Mouse (Mus musculus) cerebellum, postnatal 25 days (tissue): ENCODE data around the gene Trpm5.

Experiments
- DNase-seq, 2 experiments: peaks; one replicate each; pipeline ENCODE4 v3.0.0; 2021; ENCODE audit warnings: mixed read lengths in 2 of 2

Trpm5 gene

DNA sequence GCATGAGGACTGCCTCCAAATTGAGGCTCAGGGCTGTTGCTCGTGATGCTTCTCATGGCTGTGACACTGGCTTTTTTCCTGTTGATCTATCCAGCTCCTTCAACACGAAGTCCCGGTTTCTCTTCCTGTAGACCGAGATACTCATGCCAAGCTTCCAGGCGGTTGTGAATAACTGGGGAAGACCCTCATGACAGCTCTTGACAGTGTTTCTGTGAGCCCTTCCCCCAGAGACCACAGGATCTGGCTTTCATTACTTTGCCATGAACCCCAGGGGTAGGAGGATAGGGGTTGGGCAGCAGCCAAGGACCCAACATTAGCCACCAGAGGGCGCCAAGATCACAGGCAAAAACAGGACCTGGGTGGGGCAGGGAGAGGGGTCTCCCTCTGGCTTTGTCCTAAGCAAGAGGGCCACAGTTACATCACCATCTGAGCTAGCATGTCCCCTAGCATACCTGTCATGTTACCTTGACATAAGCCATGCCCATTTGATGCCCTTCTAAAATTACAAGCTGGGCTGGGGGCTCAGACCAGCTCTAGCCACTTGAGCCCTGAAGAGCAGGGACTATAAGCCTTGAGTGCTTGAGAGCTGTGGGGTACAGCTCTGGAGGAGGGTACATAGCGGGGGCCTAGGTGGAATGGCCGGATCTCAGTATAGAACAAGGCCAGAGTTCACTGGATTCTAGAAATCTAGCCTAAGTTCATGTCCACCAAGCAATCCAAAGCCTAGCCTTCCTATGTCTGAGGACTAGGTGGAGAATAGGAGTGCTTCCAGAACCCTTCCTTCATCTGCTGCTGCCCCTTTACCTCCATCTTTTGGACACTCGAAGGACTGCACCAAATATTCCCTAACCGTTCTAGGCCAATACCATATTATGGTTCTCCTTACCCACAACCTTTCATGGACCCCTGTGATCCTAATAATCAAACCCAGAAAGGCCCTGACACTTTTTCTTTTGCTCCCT is at the start of gene Trpm5:
Gene Trpm5 (minus strand): TSS at position 51 of the 962 bp plus-strand sequence.
- peak; percentile 68 to 78 for DNase-seq

DNA sequence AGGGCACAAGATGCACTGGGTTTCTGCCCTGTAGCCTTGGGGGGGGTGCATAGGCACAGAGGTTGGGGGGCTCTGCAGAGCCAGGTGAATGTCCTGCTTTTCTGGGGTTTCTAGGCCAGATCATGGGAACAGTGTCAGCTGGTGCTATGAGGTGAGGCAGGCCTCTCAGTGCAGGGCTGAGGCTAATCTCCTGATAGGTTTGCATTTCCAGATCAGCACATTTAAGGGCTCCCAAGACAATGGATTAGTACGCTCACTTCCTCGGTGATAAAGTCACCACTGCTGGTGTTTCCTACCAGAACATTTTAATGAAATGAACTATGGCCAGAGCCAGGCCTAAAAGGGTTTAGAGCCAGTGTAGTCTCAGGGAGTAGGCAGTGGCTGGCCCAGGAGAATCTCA is 48.2 kb upstream of the Trpm5 start:
- DNase-seq: no peak

DNA sequence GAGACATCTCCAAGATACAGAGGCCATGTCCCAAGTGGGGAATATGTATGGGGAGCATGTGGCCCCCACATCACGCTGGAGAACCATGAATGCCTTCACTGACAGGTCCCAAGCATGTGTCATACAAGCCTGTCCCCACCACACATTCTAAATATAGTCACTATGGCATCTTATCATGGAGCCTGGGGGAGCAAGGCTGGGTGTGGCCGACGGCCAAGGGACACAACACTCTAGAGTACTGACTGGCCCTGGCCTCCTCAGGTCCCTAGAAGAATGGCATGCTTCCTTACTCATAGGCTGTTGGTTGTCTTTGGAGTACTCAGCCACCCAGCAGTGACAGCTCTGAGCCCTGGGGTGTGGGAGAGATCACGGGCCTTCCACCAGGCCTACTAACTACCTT is 45.5 kb upstream of the Trpm5 start:
- DNase-seq: no peak

DNA sequence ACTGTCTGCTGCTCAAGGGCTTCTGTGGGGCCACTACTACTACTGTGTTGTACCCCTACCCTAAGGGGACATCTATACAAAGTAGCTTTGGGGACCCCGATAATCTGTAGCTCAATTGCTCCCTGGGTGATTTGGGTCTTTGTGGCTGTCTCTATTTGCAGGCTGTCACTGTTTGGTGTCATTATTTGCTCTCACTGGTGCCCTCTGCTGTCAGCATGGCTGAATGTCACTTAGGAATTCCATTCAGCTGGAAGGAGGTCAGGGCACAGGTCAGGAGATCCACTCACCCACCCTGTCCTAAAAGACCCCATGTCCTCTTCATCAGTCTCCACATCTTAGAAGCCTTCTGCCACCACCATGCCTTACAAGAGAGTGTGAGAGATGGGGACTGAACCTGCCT is 44.3 kb upstream of the Trpm5 start:
- peak; percentile 81 to 85 for DNase-seq

DNA sequence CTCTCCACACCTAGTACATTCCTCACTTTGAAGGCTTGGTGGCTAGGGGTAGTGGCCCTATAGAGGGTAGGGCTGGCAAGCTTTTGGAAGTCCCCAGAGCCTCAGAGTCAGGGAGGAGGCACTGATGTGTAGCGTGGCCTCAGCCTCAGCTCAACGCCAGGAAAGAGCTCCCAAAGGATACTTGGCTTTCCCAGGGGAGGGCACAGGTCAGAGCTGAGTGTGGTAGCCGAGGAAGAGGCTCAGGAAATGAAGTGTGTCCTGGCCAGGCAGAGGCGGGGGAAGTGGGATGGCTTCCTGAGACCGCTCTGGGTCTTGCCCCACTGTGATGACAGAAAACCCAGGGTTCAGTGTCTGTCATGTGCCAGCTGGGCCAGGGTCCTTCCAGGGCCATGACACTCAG is 42.1 kb upstream of the Trpm5 start:
- no peak for DNase-seq

DNA sequence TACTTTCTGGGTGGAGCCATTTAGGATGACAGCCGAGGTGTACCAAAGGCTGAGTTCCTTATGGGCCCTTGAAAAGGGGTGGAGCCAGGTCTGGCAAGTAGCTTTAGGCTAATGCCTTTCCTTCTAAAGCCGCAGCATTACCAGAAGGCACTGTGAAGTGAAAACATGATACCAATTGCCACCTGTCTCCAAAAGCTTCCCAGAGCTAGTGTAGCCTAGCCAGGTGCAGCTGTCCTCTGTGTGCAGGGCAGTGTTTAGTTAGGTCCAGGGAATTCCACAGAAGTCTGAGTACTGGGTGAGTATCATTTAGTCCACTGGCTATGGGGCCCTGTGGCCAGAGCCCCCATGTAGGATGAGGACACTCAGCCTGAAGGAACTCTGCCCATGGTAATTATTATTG is 41.7 kb upstream of the Trpm5 start:
- no peak for DNase-seq

DNA sequence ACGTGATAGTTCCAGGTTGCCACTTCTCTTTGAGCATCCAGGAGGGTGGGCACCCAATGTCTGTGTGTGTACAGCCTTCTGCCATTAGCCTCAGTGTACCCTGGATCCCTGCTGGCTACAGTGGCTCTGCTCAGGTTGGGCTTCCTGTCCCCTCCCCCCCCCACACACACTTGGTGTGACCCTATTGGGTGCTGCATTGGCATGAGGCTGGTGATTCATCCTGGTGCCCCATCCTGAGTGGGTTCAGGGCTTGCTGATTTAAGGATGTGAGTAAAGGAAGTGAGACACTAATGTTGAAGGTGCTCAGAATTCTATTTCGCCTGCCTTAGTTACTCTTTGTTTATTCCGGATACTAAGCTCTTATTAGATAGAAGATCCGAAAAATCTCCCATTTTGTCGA is 38.4 kb upstream of the Trpm5 start:
- no peak for DNase-seq

DNA sequence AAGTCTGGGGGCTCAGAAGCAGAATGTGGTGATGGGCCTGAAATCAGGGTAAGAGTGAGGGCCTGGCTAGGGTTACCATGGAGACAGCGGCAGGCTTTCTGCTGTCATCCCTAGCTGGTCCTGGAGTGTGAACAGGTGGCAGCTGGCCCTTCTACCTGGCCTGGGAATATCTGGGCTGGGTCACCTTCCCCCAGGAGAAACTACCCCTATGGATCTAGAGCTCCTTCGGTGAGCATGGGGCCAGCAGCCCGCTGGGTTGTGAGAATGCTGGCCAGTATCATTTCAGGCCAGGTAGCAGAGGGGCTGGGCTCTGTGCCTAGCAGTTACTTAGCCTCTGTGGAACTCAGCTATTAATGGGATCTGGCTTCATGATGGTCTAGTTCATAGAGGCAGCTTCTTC is 30.5 kb upstream of the Trpm5 start:
- peak; percentile 68 to 80 for DNase-seq

DNA sequence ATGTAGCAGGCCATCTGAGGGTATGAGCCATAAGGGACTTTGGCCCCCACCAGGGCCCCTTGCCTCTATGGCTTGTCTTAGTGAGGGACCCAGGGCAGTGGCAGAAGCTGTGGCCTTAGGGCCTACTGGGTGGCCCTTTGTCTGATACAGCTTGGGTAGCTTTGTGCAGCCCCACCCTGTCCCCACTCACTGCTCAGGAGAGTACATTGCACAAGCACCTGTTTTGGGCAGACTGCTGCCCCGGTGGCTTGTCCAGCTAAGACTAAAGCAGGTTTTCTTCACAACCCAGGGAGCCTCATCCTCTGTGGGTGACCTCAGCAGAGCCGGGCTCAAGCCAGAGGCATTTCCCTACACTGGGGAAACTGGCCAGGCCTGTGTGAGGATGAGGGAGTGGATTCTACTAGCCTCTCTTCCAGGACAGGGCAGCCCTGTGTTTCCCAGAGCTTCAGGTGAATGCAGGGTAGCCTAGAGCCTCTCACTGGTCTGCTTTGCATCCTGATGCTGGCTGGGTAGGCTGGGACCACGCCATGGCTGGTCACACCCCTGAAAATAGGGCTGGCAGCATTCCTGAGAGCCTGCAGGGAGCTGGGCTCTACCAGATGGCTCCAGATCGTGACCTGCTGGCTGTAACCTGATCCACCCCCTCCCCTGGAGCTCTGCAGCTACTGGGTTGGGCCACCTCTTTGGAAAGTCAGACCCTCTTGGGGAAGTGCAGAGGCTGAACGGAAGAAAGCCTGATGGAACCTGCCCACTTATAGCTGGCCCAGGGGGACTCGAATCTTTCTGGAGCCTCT is 29.6 kb upstream of the Trpm5 start:
- DNase-seq: peak; percentile 92 to 94

DNA sequence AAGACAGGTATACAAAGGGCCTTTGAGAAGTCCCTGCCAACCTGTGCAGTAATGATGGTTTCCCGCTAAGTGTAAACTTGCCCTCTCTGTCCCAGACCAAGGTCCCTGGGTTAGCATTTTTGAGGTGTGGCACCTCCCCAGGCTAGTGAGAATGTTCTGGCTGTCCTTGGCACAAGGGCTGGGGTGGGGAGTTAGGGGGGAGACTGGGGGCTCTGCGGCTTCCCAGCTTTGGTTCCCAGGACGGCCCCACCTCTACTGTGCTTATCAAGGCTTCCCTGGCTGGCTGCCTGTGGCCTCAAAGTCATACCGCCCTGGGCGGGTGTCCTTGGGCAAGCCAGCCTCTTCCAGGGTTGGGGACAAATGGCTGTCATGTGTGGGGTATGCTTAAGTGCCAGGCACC is 27.7 kb upstream of the Trpm5 start:
- DNase-seq: no peak

DNA sequence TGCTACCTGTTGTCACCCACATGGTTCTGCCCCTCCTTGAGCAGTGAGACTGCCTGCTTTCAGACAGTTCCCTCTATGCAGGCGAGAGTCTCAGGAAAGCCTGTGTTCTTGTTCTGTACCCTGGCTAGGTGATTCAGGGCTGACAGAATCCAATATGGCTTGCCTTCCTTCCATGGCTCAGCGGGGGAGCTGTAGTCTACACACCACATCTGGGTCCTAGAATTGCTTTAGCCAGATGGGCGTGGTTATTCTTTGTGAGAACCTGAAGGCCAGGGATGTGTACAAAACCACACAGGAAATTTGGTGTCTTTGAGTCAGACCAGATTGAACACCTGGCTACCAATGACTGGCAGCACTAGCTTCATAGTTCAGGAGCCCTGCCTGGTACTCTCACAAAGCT is 25.4 kb upstream of the Trpm5 start:
- DNase-seq: no peak

DNA sequence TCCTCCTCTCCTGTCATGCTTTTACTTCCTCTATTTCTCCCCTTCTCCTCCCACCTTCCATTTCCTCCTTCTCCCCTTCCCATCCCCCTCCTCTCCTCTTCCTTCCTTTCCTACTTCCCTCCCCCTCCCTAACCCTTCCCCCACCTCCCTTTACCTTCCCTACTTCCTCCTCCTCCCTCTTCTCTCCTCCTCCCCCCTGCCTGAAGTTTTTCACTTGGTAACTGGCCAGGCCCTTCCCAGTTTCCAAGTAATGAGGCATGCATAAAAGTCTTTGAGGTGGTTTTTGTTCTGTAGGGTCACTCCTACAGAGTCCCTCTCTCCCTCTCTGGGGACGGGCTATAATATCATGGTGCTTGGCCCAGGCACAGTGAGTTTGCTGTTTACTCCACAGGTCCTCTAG is 25.0 kb upstream of the Trpm5 start:
- DNase-seq: no peak

DNA sequence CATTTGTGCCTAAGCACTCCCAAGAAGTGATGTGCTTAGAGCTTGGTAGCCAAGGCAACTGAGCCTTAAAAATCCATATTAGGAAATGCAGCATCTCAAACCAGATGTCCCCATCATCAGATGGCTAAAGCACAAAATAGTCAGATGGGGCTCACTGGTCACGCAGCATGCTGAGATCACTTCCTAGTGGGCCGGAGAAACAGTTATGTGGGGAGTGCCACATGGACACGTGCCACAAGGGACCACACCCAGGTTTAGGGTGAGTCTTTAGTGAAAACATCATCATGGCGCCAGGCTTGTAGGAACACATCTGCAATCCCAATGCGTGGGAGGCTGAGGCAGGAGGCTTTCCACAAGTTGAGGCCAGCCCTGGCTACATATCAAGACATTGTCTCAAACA is 22.1 kb upstream of the Trpm5 start:
- no peak for DNase-seq

DNA sequence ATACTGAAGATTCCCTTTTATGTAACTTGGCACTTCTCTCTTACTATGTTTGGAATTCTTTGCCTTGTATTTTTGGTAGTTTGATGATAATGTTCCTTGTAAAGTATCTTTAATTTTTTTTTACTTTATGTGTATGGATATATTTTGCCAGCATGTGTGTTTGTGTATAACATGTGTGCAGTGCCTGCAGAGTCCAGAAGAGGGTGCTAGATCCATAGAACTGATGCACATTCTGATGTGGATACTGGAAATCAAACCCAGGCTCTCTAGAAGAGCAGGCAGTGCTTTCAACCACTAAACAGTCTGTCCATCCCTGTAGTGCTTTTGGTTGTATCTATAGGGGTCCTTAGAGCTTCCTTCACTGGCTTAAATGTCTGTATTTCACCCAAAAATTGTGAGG is 20.3 kb upstream of the Trpm5 start:
- DNase-seq: no peak

DNA sequence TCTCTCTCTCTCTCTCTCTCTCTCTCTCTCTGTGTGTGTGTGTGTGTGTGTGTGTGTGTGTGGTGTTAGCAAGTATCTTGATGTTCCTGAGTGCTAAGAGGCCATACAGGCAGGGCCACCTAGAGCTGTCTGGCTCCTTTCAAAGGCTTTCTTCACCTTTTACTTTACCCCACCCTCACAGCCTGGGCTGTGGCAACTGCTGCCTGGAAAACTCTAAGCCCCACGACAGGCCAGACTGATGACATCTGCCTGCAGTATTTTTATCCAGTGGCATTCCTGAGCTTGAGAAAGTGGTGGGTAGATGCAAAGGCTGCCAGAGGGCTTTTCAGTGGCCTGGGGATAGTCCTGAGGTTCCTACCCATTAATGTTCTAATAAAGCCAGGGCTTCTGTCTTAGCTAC is 18.0 kb upstream of the Trpm5 start:
- DNase-seq: no peak

DNA sequence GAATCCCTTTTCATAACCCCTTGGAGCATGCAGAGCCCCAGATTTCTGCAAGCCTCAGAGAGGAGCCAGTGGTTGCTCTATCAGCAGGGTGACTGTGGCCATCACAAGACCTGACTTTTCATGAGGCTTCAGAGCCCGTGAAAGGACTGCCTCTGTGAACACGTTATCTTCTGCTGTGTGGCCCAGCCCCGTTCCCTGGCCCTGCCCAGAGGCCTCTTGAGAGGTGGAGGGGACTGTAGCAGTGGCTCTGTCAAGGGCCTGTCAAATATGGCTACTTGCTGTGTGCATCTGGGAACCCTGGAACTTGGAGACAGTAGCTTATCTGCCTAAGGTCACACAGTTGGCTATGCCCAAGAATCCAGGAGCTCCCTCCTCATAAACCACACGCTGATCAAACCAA is 17.3 kb upstream of the Trpm5 start:
- DNase-seq: no peak

DNA sequence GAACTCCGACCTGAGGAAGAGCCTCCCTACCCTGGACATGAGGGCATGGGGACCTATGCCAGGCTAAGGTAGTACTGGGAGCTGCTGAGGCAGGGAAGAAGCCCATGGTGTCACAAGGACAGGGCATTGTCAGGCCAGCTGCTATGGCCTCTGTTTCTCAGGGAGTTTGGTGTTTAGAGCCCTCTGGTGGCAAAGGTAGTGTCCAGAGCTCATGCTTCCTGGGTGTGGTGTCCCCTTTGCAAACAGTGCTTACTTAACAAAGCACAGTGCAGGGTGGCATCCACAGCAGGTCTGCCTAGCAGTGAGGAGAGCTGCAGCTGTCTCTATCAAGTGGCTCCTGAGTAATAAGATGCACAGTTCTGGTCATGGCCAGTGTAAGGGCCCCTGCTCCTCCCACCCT is 16.4 kb upstream of the Trpm5 start:
- DNase-seq: no peak

DNA sequence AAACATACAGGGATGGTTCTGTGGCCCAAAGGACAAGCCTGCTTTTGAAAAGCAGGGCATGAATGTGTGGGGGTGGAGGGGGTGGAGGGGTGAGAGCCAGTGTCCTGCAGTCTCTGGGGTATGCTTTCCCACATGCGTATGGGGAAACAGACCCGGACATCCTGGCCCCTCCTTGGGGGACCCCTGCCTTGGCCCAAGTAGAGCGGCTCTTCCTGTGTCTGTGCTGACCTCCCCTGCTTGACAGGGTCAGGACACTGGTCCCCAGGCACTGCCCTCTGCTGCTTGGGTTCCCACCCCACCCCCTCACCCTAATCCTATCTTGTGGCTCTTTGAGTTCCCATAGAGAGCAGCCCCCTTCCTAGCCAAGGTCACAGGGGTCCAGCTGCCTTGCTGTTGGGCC is 15.3 kb upstream of the Trpm5 start:
- DNase-seq: no peak

DNA sequence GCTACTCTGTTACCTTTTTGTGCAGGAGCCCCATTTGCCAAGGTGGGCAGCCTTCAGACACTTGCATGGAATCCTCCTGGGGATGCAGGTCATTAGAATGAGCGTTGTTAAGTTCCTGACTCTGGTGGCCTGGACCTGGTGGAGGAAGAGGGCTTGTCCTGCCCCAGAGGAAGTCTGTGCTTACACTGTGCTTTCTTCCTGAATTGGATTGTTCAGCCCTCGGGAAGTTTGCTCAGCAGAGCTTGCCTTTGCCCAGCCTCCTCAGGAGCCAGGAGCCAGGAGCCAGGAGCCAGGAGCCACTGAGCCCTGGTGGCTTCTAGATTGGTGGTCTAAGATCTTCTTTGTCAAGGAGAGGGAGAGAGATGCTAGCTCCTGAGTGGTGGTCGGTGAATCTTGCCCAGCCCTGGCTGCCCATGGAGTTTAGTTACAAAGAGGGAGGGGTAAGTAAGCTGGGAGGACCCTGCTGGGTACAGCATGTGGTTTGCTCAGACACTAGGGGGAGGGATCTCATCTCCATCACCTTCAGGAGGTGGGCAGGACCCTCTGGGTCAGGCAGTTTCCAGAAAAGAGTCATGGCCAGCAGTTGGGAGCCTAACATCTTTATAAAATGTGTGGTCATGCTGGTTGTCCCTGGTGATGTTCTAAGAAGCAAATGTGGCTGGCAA is 14.7 kb upstream of the Trpm5 start:
- no peak for DNase-seq

DNA sequence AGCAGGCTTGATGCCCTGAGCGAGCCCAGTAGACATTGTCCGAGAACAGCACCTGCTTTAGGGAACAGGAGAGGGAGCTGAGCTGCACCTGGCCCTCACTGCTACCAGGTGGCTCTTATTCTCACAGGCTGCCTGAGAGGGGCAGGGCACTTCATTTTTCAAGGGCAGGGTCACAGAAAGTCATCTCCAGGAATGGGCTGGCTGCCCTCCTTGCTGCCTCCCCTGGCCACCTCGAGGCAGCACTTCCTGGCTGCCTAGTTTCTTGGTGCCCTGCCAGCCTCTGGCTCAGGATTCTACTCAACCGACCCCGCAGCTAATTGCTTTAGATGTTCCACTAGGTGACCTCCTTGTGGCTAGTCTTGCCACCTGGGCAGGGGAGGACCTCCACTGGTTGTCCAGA is 13.8 kb upstream of the Trpm5 start:
- DNase-seq: peak in 1 of 2 experiments; percentile 50

DNA sequence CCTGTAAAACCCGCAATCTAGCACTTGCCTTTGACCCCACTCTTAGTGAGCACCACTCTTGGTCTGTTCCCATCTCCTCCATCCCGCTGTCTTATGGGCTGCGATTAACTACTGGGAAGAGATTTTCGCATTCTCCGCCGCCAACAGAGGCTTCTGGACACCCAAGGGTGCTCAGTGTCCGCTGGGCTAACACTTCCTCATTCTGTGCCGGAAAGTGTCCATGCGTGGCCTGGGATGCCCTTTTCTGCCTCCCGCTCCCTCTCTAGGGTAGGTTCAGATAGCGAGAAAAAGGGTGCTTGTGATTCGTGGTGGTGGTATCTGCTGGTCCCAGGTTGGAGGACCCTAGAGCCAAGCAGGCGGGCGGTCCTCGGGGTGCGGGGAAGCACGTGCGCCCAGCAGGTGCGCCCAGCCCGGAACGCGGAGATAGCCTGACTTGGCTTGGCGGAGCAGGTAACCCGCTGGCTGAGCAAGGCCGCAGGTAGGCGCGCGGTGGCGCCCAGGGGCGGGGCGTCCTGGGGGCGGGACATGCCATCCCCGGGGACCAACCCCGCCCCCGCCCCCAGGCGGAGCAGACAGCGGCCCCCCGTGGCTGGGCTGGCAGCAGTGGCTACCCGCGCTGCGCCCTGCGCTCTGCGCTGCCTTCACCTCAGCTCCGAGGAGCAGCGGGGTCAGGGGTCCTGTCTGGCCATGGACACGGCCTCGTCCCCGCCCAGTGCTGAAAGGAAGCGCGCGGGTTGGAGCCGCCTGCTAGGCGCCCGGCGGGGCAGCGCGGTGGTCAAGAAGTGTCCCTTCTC is 12.4 kb upstream of the Trpm5 start:
- peak in 1 of 2 experiments; percentile 25 for DNase-seq

DNA sequence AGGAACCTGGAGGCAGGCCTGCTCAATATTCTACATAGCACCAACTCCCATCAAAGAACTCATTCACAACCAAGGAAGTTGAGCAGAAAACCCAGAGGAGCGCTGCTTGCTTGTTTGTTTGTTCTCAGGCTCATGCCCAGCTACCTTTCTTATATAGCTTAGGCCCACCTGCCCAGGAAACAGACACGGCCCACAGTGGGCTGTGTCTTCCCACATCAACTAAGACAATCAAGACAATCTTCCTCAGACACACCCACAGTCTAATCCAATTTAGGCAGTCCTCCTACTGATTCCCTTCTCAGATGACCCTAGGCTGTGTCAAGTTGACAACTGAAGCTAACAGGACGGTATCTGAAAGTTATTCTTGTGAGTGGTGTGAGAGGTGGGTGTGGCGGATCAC is 11.6 kb upstream of the Trpm5 start, which contains the start of gene Kcnq1:
Gene Kcnq1 (plus strand): TSS at position 301 of the 400 bp plus-strand sequence.
- no peak for DNase-seq
